Mouse (Mus musculus): Measurements from ENCODE around the gene Slc6a6.

GRCm38 (mm10) chr6:91721215-91721701 is 37.4 kb downstream of the Slc6a6 start:
- TF ChIP-seq CTCF (IDR thresholded peaks at IDR 0.05; ENCODE audit: low read depth, low read length) = no peak
- no peak for TF ChIP-seq POLR2A (IDR thresholded peaks at IDR 0.05; ENCODE audit: extremely low read depth, insufficient read depth, low read length)
